Mouse (Mus musculus): ENCODE results near the gene Wdpcp. TPM values are rescaled to one million over a fixed set of nuclear protein-coding genes. Genes with fewer than 3 reads are reported as not detected.

The Wdpcp gene
- polyA plus RNA-seq, 1 experiment from 2014 or later = 1.4 TPM

- H3K4me1 ChIP-seq (replicated peaks; ENCODE audit: control insufficient read depth, insufficient read depth, low read length) = no peaks in the 10 kb centered on the region
- H3K4me3 ChIP-seq (ENCODE audit: low read depth, low read length) = no peak overlapping the region
- 23% methylated on average over 5 of the region's 5 CpGs for WGBS
- H3K36me3 ChIP-seq (ENCODE audit: control insufficient read depth, insufficient read depth) = no peaks in the 10 kb centered on the region
- ATAC-seq = no peak
- H3K9me3 ChIP-seq (ENCODE audit: control insufficient read depth) = no peaks in the 10 kb centered on the region
- no peaks in the 10 kb centered on the region for H3K27me3 ChIP-seq (replicated peaks; ENCODE audit: control insufficient read depth, insufficient read depth, low read length)
- TF ChIP-seq CTCF (IDR thresholded peaks at IDR 0.05; ENCODE audit: low read depth) = no peak
- H3K9ac ChIP-seq (ENCODE audit: low read depth, low read length) = no peak overlapping the region
- no peak overlapping the region for H3K27ac ChIP-seq (ENCODE audit: low read depth, low read length)
- H3K4me2 ChIP-seq (replicated peaks; ENCODE audit: low read depth) = no peak overlapping the region
These were observed 66.3 kb downstream of the Wdpcp start for GRCm38 (mm10) chr11:21638341-21638740.

- ATAC-seq = no peak
- WGBS = 40% methylated on average over 2 of the region's 2 CpGs
These were observed 67.5 kb downstream of the Wdpcp start for GRCm38 (mm10) chr11:21639534-21639933.

GRCm38 (mm10) chr11:21644231-21644630 is 72.2 kb downstream of the Wdpcp start:
- Histone ChIP-seq H3K9me3 (ENCODE audit: control insufficient read depth) (no peaks in the 10 kb centered on the region), H3K27ac (ENCODE audit: low read depth, low read length) (no peak overlapping the region), H3K4me1 (replicated peaks; ENCODE audit: control insufficient read depth, insufficient read depth, low read length) (no peaks in the 10 kb centered on the region), H3K4me2 (replicated peaks; ENCODE audit: low read depth) (no peak overlapping the region), H3K36me3 (ENCODE audit: control insufficient read depth, insufficient read depth) (no peaks in the 10 kb centered on the region), H3K27me3 (replicated peaks; ENCODE audit: control insufficient read depth, insufficient read depth, low read length) (no peaks in the 10 kb centered on the region), H3K9ac (ENCODE audit: low read depth, low read length) (no peak overlapping the region), H3K4me3 (ENCODE audit: low read depth, low read length) (no peak overlapping the region)
- 65% methylated on average over 4 of the region's 4 CpGs for WGBS
- no peak for ATAC-seq
- TF ChIP-seq CTCF (IDR thresholded peaks at IDR 0.05; ENCODE audit: low read depth) = no peak

More at GRCm38 (mm10) chr11:21639534-21639933, 67.5 kb downstream of the Wdpcp start:
- no peaks in the 10 kb centered on the region for H3K9me3 ChIP-seq (ENCODE audit: control insufficient read depth)
- no peak overlapping the region for H3K4me2 ChIP-seq (replicated peaks; ENCODE audit: low read depth)
- no peaks in the 10 kb centered on the region for H3K27me3 ChIP-seq (replicated peaks; ENCODE audit: control insufficient read depth, insufficient read depth, low read length)
- no peaks in the 10 kb centered on the region for H3K4me1 ChIP-seq (replicated peaks; ENCODE audit: control insufficient read depth, insufficient read depth, low read length)
- no peaks in the 10 kb centered on the region for H3K36me3 ChIP-seq (ENCODE audit: control insufficient read depth, insufficient read depth)
- no peak for TF ChIP-seq CTCF (IDR thresholded peaks at IDR 0.05; ENCODE audit: low read depth)
- no peak overlapping the region for H3K4me3 ChIP-seq (ENCODE audit: low read depth, low read length)
- no peak overlapping the region for H3K27ac ChIP-seq (ENCODE audit: low read depth, low read length)
- H3K9ac ChIP-seq (ENCODE audit: low read depth, low read length) = no peak overlapping the region

- H3K27ac ChIP-seq (ENCODE audit: low read depth, low read length) = no peak overlapping the region
- TF ChIP-seq CTCF (IDR thresholded peaks at IDR 0.05; ENCODE audit: low read depth) = no peak
- no peak overlapping the region for H3K9ac ChIP-seq (ENCODE audit: low read depth, low read length)
- no peak overlapping the region for H3K4me3 ChIP-seq (ENCODE audit: low read depth, low read length)
- 78% methylated on average over 3 of the region's 3 CpGs for WGBS
- H3K9me3 ChIP-seq (ENCODE audit: control insufficient read depth) = no peaks in the 10 kb centered on the region
- ATAC-seq = no peak
- no peaks in the 10 kb centered on the region for H3K27me3 ChIP-seq (replicated peaks; ENCODE audit: control insufficient read depth, insufficient read depth, low read length)
- no peaks in the 10 kb centered on the region for H3K36me3 ChIP-seq (ENCODE audit: control insufficient read depth, insufficient read depth)
- no peak overlapping the region for H3K4me2 ChIP-seq (replicated peaks; ENCODE audit: low read depth)
- H3K4me1 ChIP-seq (replicated peaks; ENCODE audit: control insufficient read depth, insufficient read depth, low read length) = no peaks in the 10 kb centered on the region
These were observed 74.1 kb downstream of the Wdpcp start for GRCm38 (mm10) chr11:21646136-21646535.

GRCm38 (mm10) chr11:21658985-21659384 is 87.0 kb downstream of the Wdpcp start:
- peak; percentile 70 for TF ChIP-seq CTCF (IDR thresholded peaks at IDR 0.05; ENCODE audit: low read depth)
- 67% methylated on average over 3 of the region's 3 CpGs for WGBS
- no peak overlapping the region for H3K4me2 ChIP-seq (replicated peaks; ENCODE audit: low read depth)
- no peak overlapping the region for H3K9ac ChIP-seq (ENCODE audit: low read depth, low read length)
- ATAC-seq = no peak
- no peaks in the 10 kb centered on the region for H3K36me3 ChIP-seq (ENCODE audit: control insufficient read depth, insufficient read depth)
- no peaks in the 10 kb centered on the region for H3K27me3 ChIP-seq (replicated peaks; ENCODE audit: control insufficient read depth, insufficient read depth, low read length)
- H3K4me1 ChIP-seq (replicated peaks; ENCODE audit: control insufficient read depth, insufficient read depth, low read length) = no peaks in the 10 kb centered on the region
- H3K9me3 ChIP-seq (ENCODE audit: control insufficient read depth) = no peaks in the 10 kb centered on the region
- H3K27ac ChIP-seq (ENCODE audit: low read depth, low read length) = no peak overlapping the region
- no peak overlapping the region for H3K4me3 ChIP-seq (ENCODE audit: low read depth, low read length)

- 63% methylated on average over 2 of the region's 2 CpGs for WGBS
- H3K4me3 ChIP-seq (ENCODE audit: low read depth, low read length) = no peak overlapping the region
- H3K36me3 ChIP-seq (ENCODE audit: control insufficient read depth, insufficient read depth) = no peaks in the 10 kb centered on the region
- TF ChIP-seq CTCF (IDR thresholded peaks at IDR 0.05; ENCODE audit: low read depth) = no peak; the same call in 1 of the 2 replicates
- H3K9me3 ChIP-seq (ENCODE audit: control insufficient read depth) = no peaks in the 10 kb centered on the region
- no peaks in the 10 kb centered on the region for H3K4me1 ChIP-seq (replicated peaks; ENCODE audit: control insufficient read depth, insufficient read depth, low read length)
- H3K9ac ChIP-seq (ENCODE audit: low read depth, low read length) = no peak overlapping the region
- H3K27me3 ChIP-seq (replicated peaks; ENCODE audit: control insufficient read depth, insufficient read depth, low read length) = no peaks in the 10 kb centered on the region
- no peak for ATAC-seq
- H3K4me2 ChIP-seq (replicated peaks; ENCODE audit: low read depth) = no peak overlapping the region
- no peak overlapping the region for H3K27ac ChIP-seq (ENCODE audit: low read depth, low read length)
These were observed 105.0 kb downstream of the Wdpcp start for GRCm38 (mm10) chr11:21677034-21677433.

DNA sequence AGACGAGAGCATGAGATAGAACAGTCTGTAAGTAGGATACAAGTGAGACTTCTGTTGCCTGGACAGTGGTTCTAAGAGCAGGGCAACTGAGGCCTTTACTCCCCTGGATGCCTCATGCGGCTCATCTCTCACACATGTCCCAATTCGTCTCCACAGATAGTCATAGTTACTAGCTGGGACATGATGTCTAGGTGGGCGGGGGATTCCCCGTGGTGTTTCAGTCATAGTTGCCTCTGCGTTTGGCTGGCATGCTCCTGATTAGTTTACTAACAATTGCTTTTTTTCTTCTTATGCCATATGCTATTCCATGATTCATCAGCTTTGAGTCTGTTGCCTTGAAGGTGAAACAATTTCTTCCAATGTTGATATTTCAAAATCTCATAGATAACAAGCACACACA is 116.4 kb downstream of the Wdpcp start:
- WGBS = 84% methylated on average over 6 of the region's 6 CpGs
- H3K27me3 ChIP-seq (replicated peaks; ENCODE audit: control insufficient read depth, insufficient read depth, low read length) = no peaks in the 10 kb centered on the region
- no peaks in the 10 kb centered on the region for H3K36me3 ChIP-seq (ENCODE audit: control insufficient read depth, insufficient read depth)
- TF ChIP-seq CTCF (IDR thresholded peaks at IDR 0.05; ENCODE audit: low read depth) = no peak
- H3K4me2 ChIP-seq (replicated peaks; ENCODE audit: low read depth) = no peak overlapping the region
- H3K9ac ChIP-seq (ENCODE audit: low read depth, low read length) = no peak overlapping the region
- H3K4me1 ChIP-seq (replicated peaks; ENCODE audit: control insufficient read depth, insufficient read depth, low read length) = no peaks in the 10 kb centered on the region
- H3K27ac ChIP-seq (ENCODE audit: low read depth, low read length) = no peak overlapping the region
- no peaks in the 10 kb centered on the region for H3K9me3 ChIP-seq (ENCODE audit: control insufficient read depth)
- ATAC-seq = no peak
- no peak overlapping the region for H3K4me3 ChIP-seq (ENCODE audit: low read depth, low read length)
